Mouse (Mus musculus): ENCODE data around the gene Oit1. TPM values are rescaled to one million over a fixed set of nuclear protein-coding genes. Genes with fewer than 3 reads are reported as not detected.
A peak's percentile ranks its signal among the peaks of the same experiment; 100 is the strongest.

The Oit1 gene
- total RNA-seq, 1 experiment: 0.36 TPM

GRCm38 (mm10) chr14:8316366-8317193, 62.0 kb downstream of the Oit1 start:
- Histone ChIP-seq H3K27ac (ENCODE audit: insufficient read depth, low read depth, low read length, poor library complexity, severe bottlenecking) (no peak overlapping the region), H3K4me1 (ENCODE audit: control insufficient read depth in 2 of 2, insufficient read depth in 2 of 2, low read length in 2 of 2, poor library complexity in 1 of 2) (peaks cover 0 to 8% of the 10 kb centered on the region in 2 experiments), H3K36me3 (ENCODE audit: control insufficient read depth, insufficient read depth, low read length, poor library complexity, severe bottlenecking) (no peaks in the 10 kb centered on the region), H3K9ac (ENCODE audit: insufficient read depth, low read depth, low read length, poor library complexity, severe bottlenecking) (no peak overlapping the region), H3K4me3 (ENCODE audit: insufficient read depth in 1 of 2, low read depth in 1 of 2, low read length in 2 of 2, poor library complexity in 1 of 2, severe bottlenecking in 1 of 2) (peak overlapping the region; percentile 34 to 61; a peak in 3 of 4 replicates), H3K9me3 (ENCODE audit: control insufficient read depth, insufficient read depth, low read depth, low read length) (no peaks in the 10 kb centered on the region)
- DNase-seq (ENCODE audit: low read depth, low spot score): peak; percentile 29
- TF ChIP-seq MAFK (IDR thresholded peaks at IDR 0.05; ENCODE audit: insufficient read depth, low read depth, low read length) (no peak), ZNF384 (IDR thresholded peaks at IDR 0.05; ENCODE audit: low read depth, low read length) (no peak), ZC3H11A (IDR thresholded peaks at IDR 0.05; ENCODE audit: borderline replicate concordance, low read depth, low read length) (no peak), CHD2 (IDR thresholded peaks at IDR 0.05; ENCODE audit: low read depth, low read length) (no peak), HCFC1 (IDR thresholded peaks at IDR 0.05; ENCODE audit: borderline replicate concordance, insufficient read depth, low read length) (no peak)
- in situ Hi-C loops (cut with MboI; ENCODE audit: low sequenced_read_pairs in 2 of 2, unreplicated experiment in 2 of 2): loop anchor here in 1 of 2 experiments (10.0 kb wide), 1 partner anchor 222 kb away; the partner anchor contains the start of gene Pxk

- H3K4me3 ChIP-seq (ENCODE audit: insufficient read depth in 1 of 2, low read depth in 1 of 2, low read length in 2 of 2, poor library complexity in 1 of 2, severe bottlenecking in 1 of 2): no peak overlapping the region
- H3K9me3 ChIP-seq (ENCODE audit: control insufficient read depth, insufficient read depth, low read depth, low read length): no peaks in the 10 kb centered on the region
- TF ChIP-seq ZNF384 (IDR thresholded peaks at IDR 0.05; ENCODE audit: low read depth, low read length) (no peak), ZC3H11A (IDR thresholded peaks at IDR 0.05; ENCODE audit: borderline replicate concordance, low read depth, low read length) (no peak), MAFK (IDR thresholded peaks at IDR 0.05; ENCODE audit: insufficient read depth, low read depth, low read length) (no peak), HCFC1 (IDR thresholded peaks at IDR 0.05; ENCODE audit: borderline replicate concordance, insufficient read depth, low read length) (no peak), CHD2 (IDR thresholded peaks at IDR 0.05; ENCODE audit: low read depth, low read length) (no peak)
- H3K36me3 ChIP-seq (ENCODE audit: control insufficient read depth, insufficient read depth, low read length, poor library complexity, severe bottlenecking): no peaks in the 10 kb centered on the region
- no peak overlapping the region for H3K9ac ChIP-seq (ENCODE audit: insufficient read depth, low read depth, low read length, poor library complexity, severe bottlenecking)
- DNase-seq (ENCODE audit: low read depth, low spot score): no peak
- peaks cover 0 to 8% of the 10 kb centered on the region in 2 experiments for H3K4me1 ChIP-seq (ENCODE audit: control insufficient read depth in 2 of 2, insufficient read depth in 2 of 2, low read length in 2 of 2, poor library complexity in 1 of 2)
- no peak overlapping the region for H3K27ac ChIP-seq (ENCODE audit: insufficient read depth, low read depth, low read length, poor library complexity, severe bottlenecking)
- in situ Hi-C loops (cut with MboI; ENCODE audit: low sequenced_read_pairs in 2 of 2, unreplicated experiment in 2 of 2): loop anchor here in 1 of 2 experiments (10.0 kb wide), 1 partner anchor 220 kb away; the partner anchor contains the start of gene Pxk
These were observed 63.4 kb downstream of the Oit1 start for GRCm38 (mm10) chr14:8315169-8315568.

GRCm38 (mm10) chr14:8314536-8314935, 64.0 kb downstream of the Oit1 start:
- Histone ChIP-seq H3K36me3 (ENCODE audit: control insufficient read depth, insufficient read depth, low read length, poor library complexity, severe bottlenecking) (no peaks in the 10 kb centered on the region), H3K9me3 (ENCODE audit: control insufficient read depth, insufficient read depth, low read depth, low read length) (no peaks in the 10 kb centered on the region), H3K4me1 (ENCODE audit: control insufficient read depth in 2 of 2, insufficient read depth in 2 of 2, low read length in 2 of 2, poor library complexity in 1 of 2) (peaks cover 0 to 8% of the 10 kb centered on the region in 2 experiments), H3K4me3 (ENCODE audit: insufficient read depth in 1 of 2, low read depth in 1 of 2, low read length in 2 of 2, poor library complexity in 1 of 2, severe bottlenecking in 1 of 2) (no peak overlapping the region), H3K27ac (ENCODE audit: insufficient read depth, low read depth, low read length, poor library complexity, severe bottlenecking) (no peak overlapping the region), H3K9ac (ENCODE audit: insufficient read depth, low read depth, low read length, poor library complexity, severe bottlenecking) (no peak overlapping the region)
- TF ChIP-seq ZC3H11A (IDR thresholded peaks at IDR 0.05; ENCODE audit: borderline replicate concordance, low read depth, low read length): no peak
- no peak for TF ChIP-seq CHD2 (IDR thresholded peaks at IDR 0.05; ENCODE audit: low read depth, low read length)
- no peak for TF ChIP-seq MAFK (IDR thresholded peaks at IDR 0.05; ENCODE audit: insufficient read depth, low read depth, low read length)
- no peak for TF ChIP-seq HCFC1 (IDR thresholded peaks at IDR 0.05; ENCODE audit: borderline replicate concordance, insufficient read depth, low read length)
- no peak for TF ChIP-seq ZNF384 (IDR thresholded peaks at IDR 0.05; ENCODE audit: low read depth, low read length)
- peak; percentile 27 for DNase-seq (ENCODE audit: low read depth, low spot score)
- in situ Hi-C loops (cut with MboI; ENCODE audit: low sequenced_read_pairs in 2 of 2, unreplicated experiment in 2 of 2): loop anchor here in 1 of 2 experiments (10.0 kb wide), 1 partner anchor 220 kb away; the partner anchor contains the start of gene Pxk

DNA sequence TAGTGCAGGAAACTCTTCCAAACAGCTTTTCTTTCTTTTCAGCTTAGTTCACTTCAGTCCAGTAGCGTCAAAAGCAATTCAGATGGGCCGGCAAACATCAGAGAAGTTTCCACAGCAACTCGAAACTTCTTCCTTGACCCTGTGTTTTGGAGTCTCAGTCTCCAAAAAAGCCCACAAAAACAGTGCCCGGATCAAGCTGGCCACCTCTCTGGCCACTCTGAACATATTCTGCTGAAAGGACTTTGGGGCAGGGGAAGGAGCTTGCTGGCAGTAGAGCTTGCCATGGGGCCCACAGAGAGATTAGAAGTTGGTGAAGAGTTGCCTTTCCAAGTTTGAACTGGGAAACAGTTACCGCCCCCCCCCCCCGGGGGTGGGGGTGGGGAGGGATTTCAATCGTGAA, 64.7 kb downstream of the Oit1 start:
- DNase-seq (ENCODE audit: low read depth, low spot score): no peak
- in situ Hi-C loops (cut with MboI; ENCODE audit: low sequenced_read_pairs in 2 of 2, unreplicated experiment in 2 of 2): loop anchor here in 1 of 2 experiments (10.0 kb wide), 1 partner anchor 219 kb away; the partner anchor contains the start of gene Pxk
- Histone ChIP-seq H3K9me3 (ENCODE audit: control insufficient read depth, insufficient read depth, low read depth, low read length) (no peaks in the 10 kb centered on the region), H3K9ac (ENCODE audit: insufficient read depth, low read depth, low read length, poor library complexity, severe bottlenecking) (no peak overlapping the region), H3K4me1 (ENCODE audit: control insufficient read depth in 2 of 2, insufficient read depth in 2 of 2, low read length in 2 of 2, poor library complexity in 1 of 2) (peaks cover 0 to 10% of the 10 kb centered on the region in 2 experiments), H3K4me3 (ENCODE audit: insufficient read depth in 1 of 2, low read depth in 1 of 2, low read length in 2 of 2, poor library complexity in 1 of 2, severe bottlenecking in 1 of 2) (no peak overlapping the region), H3K36me3 (ENCODE audit: control insufficient read depth, insufficient read depth, low read length, poor library complexity, severe bottlenecking) (no peaks in the 10 kb centered on the region), H3K27ac (ENCODE audit: insufficient read depth, low read depth, low read length, poor library complexity, severe bottlenecking) (no peak overlapping the region)
- TF ChIP-seq ZNF384 (IDR thresholded peaks at IDR 0.05; ENCODE audit: low read depth, low read length): no peak
- no peak for TF ChIP-seq ZC3H11A (IDR thresholded peaks at IDR 0.05; ENCODE audit: borderline replicate concordance, low read depth, low read length)
- no peak for TF ChIP-seq MAFK (IDR thresholded peaks at IDR 0.05; ENCODE audit: insufficient read depth, low read depth, low read length)
- no peak for TF ChIP-seq CHD2 (IDR thresholded peaks at IDR 0.05; ENCODE audit: low read depth, low read length)
- TF ChIP-seq HCFC1 (IDR thresholded peaks at IDR 0.05; ENCODE audit: borderline replicate concordance, insufficient read depth, low read length): no peak
